Mouse (Mus musculus): ENCODE data around the gene Rad51c.
"Not testable (repeated sequence)": the region's sequence is repeated elsewhere in the genome, so short reads cannot be mapped to it uniquely, and the experiment has no call there.

Rad51c gene

DNA sequence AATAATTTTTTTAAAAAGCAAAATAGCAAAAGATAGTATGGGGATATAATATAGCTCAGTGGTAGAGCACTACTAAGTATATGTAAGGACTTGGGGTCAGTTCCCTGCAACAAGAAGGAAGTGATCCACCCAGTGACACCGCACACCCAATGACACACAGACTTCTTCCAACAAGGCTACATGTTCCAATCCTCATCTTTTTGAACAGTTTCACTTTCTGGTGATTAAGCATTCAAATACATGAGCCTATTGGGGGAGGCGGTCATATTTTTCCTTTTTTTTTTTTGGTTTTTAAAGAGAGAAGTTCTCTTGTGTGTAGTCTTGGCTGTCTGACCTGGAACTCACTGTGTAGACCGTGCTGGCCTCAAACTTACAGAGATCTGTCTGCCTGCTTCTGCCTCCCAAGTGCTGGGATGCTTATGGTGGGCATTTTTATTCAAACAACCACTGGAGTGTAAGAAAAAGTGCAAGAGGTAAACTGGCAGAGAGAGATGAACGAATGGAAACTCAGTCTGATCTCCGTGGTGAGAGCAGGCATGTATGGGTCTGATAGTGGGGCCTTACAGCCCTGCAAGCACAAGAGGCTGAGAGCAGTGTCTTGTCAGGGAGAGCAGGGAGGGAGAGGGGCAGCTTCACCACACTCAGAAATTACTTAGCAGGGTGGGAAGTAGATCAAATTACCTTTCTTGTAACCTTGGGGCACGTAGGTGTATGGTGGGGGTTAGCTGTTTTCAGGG is 28.3 kb upstream of the Rad51c start:
- ATAC-seq (ENCODE audit: insufficient number of reproducible peaks, low FRiP score, low TSS enrichment): no peak

- ATAC-seq (ENCODE audit: insufficient number of reproducible peaks, low FRiP score, low TSS enrichment): no peak
These were observed 27.7 kb upstream of the Rad51c start for GRCm38 (mm10) chr11:87432447-87432846.

GRCm38 (mm10) chr11:87431813-87432212 is 27.1 kb upstream of the Rad51c start:
- not testable (repeated sequence) for ATAC-seq (ENCODE audit: insufficient number of reproducible peaks, low FRiP score, low TSS enrichment)

DNA sequence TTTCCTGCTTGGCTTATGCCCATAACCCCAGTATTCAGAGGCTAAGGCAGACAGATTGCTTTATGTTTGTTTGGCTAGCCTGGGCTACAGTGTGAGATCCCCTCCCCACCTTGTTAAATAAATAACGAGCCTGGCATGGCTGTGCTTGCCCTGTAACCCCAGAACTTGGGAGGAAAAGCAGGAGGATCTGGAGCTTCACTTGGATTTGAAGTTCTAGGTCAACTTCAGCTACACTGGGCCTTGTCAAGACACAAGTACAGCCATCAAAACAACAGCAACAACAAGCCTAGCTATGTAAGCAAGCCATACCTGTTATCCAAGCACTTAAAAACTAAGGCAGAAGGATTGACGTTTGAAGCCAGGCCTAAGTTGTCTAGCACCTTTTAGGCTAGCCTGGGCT is 25.6 kb upstream of the Rad51c start:
- no peak for ATAC-seq (ENCODE audit: insufficient number of reproducible peaks, low FRiP score, low TSS enrichment)

DNA sequence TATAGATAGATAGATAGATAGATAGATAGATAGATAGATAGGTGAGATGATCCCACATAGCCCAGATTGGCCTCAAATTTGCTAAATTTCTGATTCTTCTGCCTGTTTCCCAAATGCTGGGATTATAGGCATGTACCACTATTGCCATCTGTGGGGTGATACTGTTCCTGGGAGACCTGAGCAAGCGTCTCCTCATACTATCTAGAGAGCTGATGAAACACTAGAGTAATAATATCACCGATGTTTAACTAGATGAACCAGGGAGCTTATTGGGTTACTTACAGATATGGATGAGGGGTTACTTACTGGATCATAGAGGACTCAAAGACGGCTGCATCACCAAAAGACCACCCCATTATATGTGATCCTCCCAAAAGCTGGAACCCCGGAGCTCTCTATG is 24.6 kb upstream of the Rad51c start:
- ATAC-seq (ENCODE audit: insufficient number of reproducible peaks, low FRiP score, low TSS enrichment): no peak

GRCm38 (mm10) chr11:87428051-87428673 is 23.4 kb upstream of the Rad51c start:
- no peak for ATAC-seq (ENCODE audit: insufficient number of reproducible peaks, low FRiP score, low TSS enrichment)

- ATAC-seq (ENCODE audit: insufficient number of reproducible peaks, low FRiP score, low TSS enrichment): no peak
These were observed 22.7 kb upstream of the Rad51c start for GRCm38 (mm10) chr11:87427273-87428050.

DNA sequence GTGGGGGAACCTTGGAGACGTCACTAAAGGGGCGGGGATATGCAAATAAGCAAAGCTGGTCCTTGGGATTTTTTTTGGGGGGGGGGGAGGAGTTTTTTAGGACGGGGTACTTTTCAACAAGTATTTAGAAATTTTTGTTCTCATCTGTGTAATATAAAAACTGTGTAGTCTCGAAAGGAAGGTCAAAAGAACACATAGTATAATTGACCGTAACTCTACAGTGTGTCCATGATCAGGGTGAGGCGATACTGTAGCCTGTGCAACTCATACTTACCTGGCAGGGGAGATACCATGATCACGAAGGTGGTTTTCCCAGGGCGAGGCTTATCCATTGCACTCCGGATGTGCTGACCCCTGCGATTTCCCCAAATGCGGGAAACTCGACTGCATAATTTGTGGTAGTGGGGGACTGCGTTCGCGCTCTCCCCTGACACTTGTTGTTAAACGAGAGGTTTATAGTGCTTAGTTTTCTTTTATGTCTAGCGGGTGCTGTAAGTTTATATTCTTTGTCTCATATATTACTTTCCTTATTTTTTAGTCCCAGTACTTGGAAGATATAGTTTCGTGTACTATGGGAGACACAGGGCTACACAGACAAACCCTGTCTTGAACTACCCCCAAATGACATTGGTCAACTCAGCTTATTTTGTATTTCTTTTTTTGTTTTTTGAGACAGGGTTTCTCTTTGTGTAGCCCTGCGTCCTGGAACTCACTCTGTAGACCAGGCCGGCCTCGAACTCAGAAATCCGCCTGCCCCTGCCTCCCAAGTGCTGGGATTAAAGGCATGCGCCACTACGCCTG is 21.9 kb upstream of the Rad51c start:
- ATAC-seq (ENCODE audit: insufficient number of reproducible peaks, low FRiP score, low TSS enrichment): peak; percentile 68; the same call in 1 of the 2 replicates

GRCm38 (mm10) chr11:87426121-87426449 is 21.3 kb upstream of the Rad51c start:
- no peak for ATAC-seq (ENCODE audit: insufficient number of reproducible peaks, low FRiP score, low TSS enrichment)

GRCm38 (mm10) chr11:87423551-87424325 is 19.0 kb upstream of the Rad51c start:
- ATAC-seq (ENCODE audit: insufficient number of reproducible peaks, low FRiP score, low TSS enrichment): no peak

DNA sequence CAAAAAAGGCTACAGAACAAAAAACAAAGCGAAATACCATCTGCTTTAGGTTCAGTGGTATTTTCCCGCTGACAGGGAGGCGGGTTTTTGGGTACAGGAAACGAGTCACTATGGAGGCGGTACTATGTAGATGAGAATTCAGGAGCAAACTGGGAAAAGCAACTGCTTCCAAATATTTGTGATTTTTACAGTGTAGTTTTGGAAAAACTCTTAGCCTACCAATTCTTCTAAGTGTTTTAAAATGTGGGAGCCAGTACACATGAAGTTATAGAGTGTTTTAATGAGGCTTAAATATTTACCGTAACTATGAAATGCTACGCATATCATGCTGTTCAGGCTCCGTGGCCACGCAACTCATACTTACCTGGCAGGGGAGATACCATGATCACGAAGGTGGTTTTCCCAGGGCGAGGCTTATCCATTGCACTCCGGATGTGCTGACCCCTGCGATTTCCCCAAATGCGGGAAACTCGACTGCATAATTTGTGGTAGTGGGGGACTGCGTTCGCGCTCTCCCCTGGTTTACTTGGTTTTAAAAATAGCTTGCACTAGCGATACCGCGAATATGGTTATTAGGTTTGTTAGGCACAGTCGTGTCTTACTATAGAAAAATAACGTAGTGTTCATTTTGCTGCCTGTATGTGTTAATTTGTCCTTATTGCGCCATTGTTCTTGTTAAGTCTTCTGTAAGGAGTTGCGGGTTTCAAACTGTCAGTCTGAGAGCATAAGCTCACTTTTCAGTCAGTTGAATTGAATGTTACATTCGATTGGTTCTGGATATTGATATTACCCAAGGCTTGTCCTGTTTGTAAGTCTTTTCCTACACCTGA is 18.0 kb upstream of the Rad51c start:
- peak; percentile 83; the same call in 1 of the 2 replicates for ATAC-seq (ENCODE audit: insufficient number of reproducible peaks, low FRiP score, low TSS enrichment)

GRCm38 (mm10) chr11:87421760-87422201 is 17.0 kb upstream of the Rad51c start:
- peak; percentile 24; the same call in 1 of the 2 replicates for ATAC-seq (ENCODE audit: insufficient number of reproducible peaks, low FRiP score, low TSS enrichment)

- no peak for ATAC-seq (ENCODE audit: insufficient number of reproducible peaks, low FRiP score, low TSS enrichment)
These were observed 16.1 kb upstream of the Rad51c start for GRCm38 (mm10) chr11:87420861-87421260.

DNA sequence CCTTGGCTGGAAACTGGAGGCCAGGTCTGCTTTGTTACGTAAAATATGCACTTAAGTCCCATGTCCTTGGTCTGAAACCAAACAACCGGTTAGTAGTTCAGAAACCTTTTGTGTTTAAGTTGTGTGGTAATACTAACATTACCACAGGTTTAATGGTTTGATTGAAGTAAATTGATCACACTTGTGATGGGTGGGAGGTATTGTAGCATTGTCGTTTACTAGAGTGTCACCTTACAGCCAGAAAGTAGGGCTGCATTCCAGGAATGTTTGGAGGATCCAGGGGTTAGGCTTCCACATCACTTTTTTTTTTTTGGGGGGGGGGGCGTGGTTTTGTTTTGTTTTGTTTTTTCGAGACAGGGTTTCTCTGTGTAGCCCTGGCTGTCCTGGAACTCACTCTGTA is 11.4 kb upstream of the Rad51c start:
- no peak for ATAC-seq (ENCODE audit: insufficient number of reproducible peaks, low FRiP score, low TSS enrichment)

- not testable (repeated sequence) for ATAC-seq (ENCODE audit: insufficient number of reproducible peaks, low FRiP score, low TSS enrichment)
These were observed 8.7 kb upstream of the Rad51c start for GRCm38 (mm10) chr11:87413412-87413811.

DNA sequence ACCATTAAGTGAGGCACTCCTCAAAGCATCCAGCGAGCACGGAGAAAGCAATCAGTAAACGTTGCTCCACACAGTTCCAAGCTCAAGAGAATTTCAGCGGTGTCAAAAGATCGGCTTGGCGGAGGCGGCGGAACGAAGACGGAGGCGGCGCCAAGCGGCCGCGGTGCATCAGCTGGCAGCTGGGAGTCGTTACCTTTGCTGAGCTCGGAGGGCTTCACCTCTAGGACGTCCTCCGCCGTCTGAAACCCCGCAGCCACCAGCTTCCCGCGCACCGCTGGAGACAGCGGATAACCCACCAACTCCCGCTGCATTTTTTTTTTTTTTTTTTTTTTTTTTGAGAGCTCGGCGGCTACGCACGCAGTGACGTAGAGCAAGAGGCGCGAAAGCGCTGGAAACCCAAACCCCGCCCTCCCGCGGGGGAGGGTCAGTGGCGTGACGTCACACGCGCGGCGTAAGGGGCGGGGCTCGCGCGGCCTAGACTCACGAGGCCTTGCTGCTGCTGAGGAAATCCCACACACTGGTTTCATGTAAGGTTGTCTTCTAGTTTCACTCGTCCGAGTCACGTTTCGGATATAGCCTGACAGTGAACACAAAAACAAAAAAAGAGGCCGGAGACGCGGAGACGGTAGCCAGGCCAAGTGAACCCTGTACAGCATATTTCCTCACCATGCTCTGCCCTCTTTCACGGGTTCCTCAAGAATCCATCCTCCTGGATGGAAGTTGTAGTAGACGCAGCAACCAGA is 472 bp downstream of the Rad51c start:
- peak; percentile 76; the same call in 1 of the 2 replicates for ATAC-seq (ENCODE audit: insufficient number of reproducible peaks, low FRiP score, low TSS enrichment)

DNA sequence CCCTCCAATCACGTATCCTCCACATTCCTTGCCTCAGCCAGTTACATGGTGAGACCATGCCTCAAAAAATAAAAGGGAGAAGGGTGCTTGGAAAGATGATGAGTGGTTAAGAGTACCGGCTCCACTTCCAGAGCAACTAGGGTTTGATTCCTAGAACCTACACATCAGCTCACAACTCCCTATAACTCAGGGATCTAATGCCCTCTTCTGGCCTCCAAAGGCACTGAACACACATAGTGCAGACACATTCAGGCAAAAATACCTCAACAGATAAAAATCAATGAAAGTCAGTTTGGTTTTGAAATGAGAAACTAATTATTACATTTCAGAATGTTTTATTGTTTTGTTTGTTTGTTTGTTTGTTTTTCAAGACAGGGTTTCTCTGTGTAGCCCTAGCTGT is 6.4 kb downstream of the Rad51c start:
- ATAC-seq (ENCODE audit: insufficient number of reproducible peaks, low FRiP score, low TSS enrichment): no peak

DNA sequence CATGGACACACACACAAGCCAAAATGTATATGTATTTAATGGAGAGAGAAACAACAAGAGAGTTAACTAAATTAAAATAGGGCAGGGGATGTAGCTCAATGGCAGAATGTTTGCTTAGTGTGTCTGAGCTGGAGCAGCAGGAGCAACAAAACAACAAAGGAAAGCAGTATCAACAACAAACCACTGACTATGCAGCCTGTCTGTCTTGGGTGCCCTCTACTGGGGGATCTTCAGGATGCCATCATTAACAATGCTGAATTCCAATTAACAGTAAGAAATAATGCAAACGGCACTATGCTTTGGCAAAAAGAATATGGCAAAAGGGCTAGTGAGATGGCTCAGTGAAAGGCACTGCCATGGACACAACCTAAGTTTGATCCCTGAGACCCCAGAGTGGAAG is 10.9 kb downstream of the Rad51c start:
- ATAC-seq (ENCODE audit: insufficient number of reproducible peaks, low FRiP score, low TSS enrichment): no peak

Data from cerebellum, adult (tissue).